Mouse (Mus musculus) cerebellum, postnatal 4 days (tissue): ENCODE results near the gene Elovl5.
A peak's percentile ranks its signal among the peaks of the same experiment; 100 is the strongest.

Experiments
- DNase-seq, 2 experiments: peaks; one replicate each; pipeline ENCODE4 v3.0.0; 2022; ENCODE audit warnings: low spot score in 2 of 2, mixed read lengths in 1 of 2

The Elovl5 gene

DNA sequence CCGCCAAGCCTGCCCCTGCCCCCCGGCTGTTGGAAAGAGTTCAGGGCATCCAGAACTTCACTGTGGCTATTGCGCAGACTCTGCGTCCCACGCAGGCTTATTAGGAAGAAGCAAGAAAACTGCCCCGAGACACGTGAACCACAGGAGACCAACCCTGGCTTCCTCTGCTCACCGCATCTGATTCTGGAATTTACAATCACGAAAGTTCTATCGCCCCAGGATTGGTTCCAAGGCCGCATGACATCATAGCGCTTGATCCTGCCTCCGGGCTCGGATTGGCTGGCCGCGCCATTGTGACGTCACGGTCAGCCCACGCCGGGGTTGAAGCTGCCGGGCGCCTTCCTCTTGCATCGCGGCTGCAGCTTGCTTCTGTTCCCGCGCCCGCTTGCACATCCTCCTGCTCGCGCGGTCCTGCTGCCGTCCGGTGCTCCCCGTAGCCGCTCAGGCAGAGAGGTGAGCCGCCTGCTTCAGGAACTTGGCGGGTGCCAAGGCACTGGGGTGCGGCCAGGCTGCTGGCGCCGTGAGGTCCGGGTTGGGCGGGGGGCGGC lies at the start of gene Elovl5:
Gene Elovl5, plus strand, starts transcription at position 291 of the 548 bp plus-strand sequence.
- DNase-seq: peak; percentile 95 to 98

DNA sequence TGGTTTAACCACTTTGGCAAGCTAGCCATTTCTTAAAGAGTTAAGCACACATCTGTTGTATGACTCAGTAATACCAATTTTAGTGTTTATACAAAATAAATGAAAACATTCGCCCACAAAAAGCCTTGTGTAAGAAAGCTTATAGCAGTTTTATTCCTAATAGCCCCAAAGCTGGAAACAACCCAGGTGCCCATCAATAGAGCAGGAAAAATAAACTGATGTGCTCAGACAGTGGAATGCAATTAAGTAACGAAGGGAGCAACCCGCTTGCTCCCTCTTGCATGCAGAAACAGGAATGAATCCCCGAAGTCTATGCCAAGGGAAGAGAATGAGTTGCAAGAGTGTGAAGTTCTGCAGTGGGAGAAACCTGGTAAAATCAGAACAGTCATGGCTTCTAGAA lies 25.7 kb upstream of the Elovl5 start:
- no peak for DNase-seq

- DNase-seq: no peak
These were observed 18.6 kb upstream of the Elovl5 start for GRCm38 (mm10) chr9:77898551-77898950.

GRCm38 (mm10) chr9:77904133-77904532 lies 13.0 kb upstream of the Elovl5 start:
- DNase-seq: no peak

DNA sequence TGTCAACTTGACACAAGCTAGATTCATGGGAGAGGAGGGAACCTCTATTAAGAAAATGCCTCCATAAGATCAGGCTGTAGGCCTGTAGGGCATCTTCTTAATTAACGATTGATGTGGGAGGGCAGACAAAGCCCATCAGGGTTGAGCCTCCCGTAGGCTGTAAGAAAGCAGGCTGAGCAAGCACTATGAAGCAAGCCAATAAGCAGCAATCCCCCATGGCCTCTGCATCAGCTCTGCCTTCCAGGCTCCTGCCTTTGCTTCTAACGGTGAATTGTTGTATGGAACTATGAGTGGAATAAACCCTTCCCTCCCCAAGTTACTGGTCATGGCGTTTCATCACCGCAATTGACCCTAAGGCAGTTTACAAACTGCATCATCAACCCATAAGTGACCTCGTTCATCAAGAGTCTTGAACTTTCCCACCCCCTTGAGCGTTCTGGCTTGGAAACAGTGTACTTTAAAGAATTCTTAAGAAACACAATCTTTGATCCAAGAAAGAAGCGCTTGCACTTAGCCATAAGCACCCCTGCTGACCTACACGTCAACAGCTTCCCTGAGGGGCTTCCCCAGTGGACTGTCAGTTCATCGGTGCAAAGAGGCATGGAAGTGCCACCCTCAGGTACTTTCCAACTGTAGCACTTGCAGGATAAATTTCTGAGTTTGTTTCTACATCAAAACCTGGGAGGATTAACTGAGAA lies 7.4 kb upstream of the Elovl5 start:
- DNase-seq: no peak

DNA sequence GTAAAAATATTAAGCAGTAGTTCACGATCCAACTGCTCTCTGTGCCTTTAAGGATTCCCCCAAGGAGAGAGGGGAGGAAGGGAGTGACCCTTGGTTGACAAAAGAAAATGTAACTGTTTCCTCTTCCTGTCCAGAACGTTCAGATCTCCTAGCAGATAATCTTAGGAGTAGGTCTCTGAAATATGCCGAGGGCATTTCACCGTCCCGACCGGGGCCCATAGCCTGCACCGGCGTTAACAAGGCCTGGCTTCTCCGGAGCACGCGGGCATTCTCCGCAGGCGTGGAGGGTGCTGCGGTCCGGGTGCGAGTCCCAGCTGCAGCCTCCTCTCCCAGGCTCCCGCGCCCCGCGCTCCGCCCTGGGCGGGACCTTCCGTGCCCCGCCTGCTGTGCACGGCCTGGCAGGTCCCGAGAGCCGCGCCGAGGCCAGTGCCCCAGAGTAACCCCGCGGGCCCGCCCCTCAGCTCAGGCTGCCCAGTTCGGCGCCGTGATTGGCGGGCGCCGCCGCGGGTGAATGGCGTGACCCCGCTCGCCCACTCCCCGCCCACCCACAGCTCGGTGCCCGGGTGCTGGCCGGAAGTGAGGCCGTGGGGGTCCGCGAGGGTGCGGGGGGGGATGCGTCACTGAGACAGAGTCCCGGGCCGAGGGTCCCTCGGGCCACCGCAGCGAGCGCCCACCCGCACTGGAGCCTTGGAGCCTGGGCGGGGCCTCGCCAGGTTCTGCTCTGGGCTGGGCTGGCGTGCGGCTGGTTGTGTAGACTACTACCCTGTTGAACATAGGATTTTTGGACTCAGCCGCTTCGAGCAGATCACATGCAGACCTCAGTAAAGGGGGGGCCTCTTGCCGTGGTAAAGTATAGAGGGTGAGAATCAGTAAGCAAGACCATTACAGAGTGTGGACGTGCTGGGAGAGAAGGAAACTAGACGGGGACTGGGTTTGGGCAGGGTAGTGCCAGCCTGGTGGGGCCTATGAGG lies 6.6 kb upstream of the Elovl5 start:
- DNase-seq: peak; percentile 71 to 85

DNA sequence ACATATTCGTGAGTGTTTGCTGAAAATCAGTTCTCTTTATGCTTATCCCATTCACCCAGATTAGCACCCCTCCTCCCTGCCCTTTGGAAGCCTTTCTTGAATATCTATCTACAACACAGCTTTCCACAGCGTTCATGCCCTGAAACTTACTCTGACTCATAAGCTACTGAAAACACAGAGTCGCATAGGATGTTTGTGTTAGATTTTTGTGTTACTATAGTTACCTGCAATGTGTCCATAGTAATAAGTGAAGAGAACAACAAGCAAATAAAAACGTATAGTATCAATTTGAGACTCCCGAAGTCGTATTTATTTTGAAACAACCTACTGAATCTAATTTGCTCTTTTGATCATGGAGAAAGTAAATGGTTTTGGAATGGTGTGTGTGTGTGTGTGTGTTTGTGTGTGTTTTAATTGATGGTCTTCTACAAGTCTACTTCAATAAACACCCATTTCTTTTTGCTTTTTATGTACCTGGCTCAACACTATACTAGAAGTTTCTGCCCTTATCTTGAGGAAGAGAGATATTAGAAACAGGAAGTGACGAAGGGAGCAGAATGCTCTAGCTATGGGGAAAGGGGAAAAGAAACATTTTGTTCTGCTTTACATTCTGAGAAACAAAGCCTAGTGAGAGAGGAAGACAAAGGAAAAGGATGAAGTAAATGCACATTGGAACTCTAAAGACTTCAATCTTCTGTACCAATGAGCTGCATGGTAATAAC lies 5.5 kb upstream of the Elovl5 start:
- DNase-seq: no peak

GRCm38 (mm10) chr9:77912246-77912645 lies 4.9 kb upstream of the Elovl5 start:
- no peak for DNase-seq

GRCm38 (mm10) chr9:77914616-77915015 lies 2.5 kb upstream of the Elovl5 start:
- DNase-seq: no peak

DNA sequence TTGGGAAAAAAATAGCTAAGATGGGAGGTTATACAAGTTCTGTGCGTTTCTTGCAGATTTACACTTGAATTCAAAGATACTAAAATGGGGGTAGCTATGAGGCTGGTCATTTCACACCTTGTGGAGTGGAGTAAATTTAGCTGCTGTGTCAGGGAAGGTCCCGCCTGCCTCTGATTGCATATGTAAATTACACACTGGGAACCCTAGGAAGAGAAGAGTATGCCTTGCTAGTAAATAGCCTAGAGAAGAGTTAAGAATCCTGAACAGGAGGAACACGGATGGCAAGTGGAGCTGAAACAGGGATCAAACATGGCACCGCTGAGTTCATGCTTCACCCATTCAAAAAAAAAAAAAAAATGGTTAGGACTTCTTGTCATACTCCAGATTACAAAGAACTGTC lies 1.4 kb upstream of the Elovl5 start:
- no peak for DNase-seq

- no peak for DNase-seq
These were observed 513 bp downstream of the Elovl5 start for GRCm38 (mm10) chr9:77917622-77918131.

DNA sequence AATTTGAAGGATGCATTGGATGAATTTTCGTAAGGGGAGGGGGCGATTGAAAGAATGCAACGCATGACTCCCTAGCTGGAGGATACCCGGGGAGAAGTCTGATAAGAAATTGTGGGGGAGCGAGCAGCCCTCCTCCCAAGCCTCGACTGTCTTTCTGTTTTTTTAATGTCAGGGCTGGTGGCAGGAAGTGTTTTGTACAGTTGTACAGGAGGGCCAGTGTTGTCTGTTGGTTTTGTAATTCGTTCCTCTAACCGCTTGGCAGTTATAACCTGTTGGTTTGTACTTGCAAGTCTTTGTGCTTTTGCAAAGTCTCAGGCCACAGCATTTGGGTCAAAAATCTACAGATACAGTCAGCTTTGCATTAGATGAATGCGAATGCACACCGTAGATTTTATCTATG lies 1.0 kb downstream of the Elovl5 start:
- DNase-seq: no peak

GRCm38 (mm10) chr9:77918961-77919670 lies 2.0 kb downstream of the Elovl5 start:
- no peak for DNase-seq

DNA sequence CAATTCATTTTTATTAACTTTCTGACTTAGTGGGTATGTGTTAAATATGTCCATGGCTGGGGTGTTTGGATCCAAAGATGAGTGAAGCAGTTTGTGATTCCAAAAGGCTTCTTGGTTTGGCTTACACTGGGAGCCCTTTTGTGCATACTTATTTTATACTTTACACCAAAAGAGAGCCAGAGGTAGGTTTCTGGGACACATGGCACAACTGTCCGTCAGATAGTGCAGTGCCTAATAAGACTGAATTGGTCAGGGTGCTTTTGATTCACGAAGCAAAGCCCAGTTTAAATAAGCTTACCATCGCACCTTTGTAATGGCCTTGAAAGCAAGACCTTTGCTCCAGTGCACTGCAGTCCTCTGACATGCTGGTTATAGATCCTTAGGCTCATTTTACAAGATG lies 3.3 kb downstream of the Elovl5 start:
- DNase-seq: no peak

DNA sequence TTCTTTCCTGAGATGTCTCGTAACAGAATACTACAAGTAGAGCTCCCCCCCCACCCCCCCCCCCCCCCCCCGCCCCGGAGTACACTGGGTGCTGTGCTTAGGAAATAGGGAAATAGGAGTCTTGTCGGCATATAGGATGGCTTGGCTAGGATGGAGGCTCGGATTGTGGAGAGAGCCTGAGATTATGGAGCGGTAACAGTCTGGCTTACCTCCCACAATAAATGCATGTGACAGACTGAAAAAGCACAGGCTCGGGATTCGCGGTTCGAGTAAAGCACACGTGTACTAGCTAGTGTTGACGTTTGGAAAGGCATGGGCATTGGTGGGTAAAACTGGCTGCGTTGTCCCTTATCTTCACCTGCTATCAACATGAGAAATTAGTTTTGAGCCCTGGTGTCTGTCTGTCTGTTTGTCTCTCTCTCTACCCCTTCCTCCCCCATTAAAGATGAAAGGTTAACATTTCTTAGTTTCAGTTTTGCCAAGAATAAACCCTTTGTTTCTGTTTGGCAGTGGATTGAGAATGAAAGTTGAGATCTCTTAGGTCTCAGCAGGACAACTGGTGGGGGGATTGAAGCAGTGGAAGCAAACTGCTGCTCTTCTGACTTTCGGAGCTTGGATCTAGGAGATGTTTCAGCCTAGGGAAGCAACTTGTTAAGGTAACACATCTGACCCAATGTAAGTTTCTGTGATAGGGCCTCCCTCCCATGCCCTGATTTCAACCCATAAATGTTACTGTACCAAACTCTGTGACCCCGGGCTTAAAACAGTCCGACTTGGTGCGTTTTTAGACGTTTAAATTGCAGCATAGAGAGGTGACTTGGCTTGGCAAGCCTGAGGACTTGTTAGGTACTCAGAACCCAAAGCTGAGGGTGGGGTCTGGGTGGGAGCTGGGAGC lies 4.4 kb downstream of the Elovl5 start:
- DNase-seq: no peak

- no peak for DNase-seq
These were observed 6.6 kb downstream of the Elovl5 start for GRCm38 (mm10) chr9:77923774-77924173.

GRCm38 (mm10) chr9:77924199-77924598 lies 7.0 kb downstream of the Elovl5 start:
- DNase-seq: no peak

GRCm38 (mm10) chr9:77926151-77926550 lies 9.0 kb downstream of the Elovl5 start:
- no peak for DNase-seq

DNA sequence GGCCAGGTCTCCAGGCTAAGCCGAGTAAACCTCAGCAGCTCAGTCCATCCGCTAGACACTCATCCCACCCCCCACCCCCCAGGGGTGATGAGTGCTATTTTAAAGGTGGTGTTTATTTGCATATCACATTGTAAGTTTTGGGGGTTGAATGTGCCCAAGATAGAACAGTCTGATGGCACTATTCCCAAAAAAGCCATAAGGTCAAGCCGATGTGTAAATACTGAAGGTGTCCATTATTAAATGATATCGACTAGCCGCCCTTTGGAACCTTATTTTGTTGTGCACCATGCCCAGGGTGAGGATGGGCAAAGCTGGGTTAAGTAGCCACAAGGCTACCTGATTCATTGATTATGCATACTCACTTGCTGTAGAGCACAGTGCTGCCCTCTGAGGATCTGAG lies 9.7 kb downstream of the Elovl5 start:
- no peak for DNase-seq

DNA sequence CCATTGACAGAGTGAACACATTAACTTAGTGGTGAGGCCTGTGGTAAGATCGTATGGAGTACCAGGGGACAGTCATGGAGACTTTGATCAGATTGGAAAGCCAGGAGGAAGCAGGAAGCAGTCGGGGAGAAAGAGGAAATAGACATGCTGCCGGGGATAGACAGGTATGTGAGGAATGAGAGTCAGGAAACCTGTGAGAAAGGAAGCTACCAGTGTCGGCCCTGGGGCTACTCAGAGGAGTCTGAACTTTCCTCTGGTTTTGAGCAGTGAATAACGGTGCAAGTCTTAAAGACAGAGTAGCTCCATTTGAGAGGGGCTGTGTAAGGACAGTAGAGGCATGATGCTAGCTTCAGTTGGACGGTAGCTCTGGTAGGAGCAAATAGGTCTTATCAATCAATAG lies 10.3 kb downstream of the Elovl5 start:
- DNase-seq: no peak
